ENCODE assay signal across 20 mouse cellular contexts in genomic region chr9:120351061-120351460, GRCm38 (mm10). TPM values are rescaled to one million over a fixed set of nuclear protein-coding genes. Genes with fewer than 3 reads are reported as not detected.
DNase-seq lines count a peak whose midpoint lies in the region; ATAC-seq lines count a peak whose summit lies in the region.
"Had no signal": no experiment of that assay in that cellular context is flagged by ENCODE, and none has a peak within 500 bp of the region (broad histone marks: within the 10 kb centered on the region; RNA-seq: fewer than 3 reads in every experiment).

No protein-coding gene starts in this region.

- H3K27ac ChIP-seq in kidney, embryonic 14.5 days (ENCODE audit: low read depth, low read length), result no peak overlapping the region
- H3K27ac ChIP-seq in midbrain, embryonic 11.5 days (ENCODE audit: low read depth, low read length), result no peak overlapping the region
- no peak overlapping the region for H3K27ac ChIP-seq in midbrain, embryonic 16.5 days (ENCODE audit: low read length)
- H3K27ac ChIP-seq: embryonic facial prominence, embryonic 13.5 days; forebrain, embryonic 15.5 days; liver, embryonic 14.5 days had no signal

- H3K36me3 ChIP-seq in kidney, embryonic 14.5 days (ENCODE audit: control insufficient read depth, insufficient read depth, low read length), result no peaks in the 10 kb centered on the region
- no peaks in the 10 kb centered on the region for H3K36me3 ChIP-seq in midbrain, embryonic 11.5 days (ENCODE audit: control insufficient read depth, insufficient read depth, low read length)
- no peaks in the 10 kb centered on the region for H3K36me3 ChIP-seq in midbrain, embryonic 16.5 days (ENCODE audit: control insufficient read depth, insufficient read depth, low read length)
- H3K36me3 ChIP-seq: embryonic facial prominence, embryonic 13.5 days; forebrain, embryonic 15.5 days; G1E had no signal

- no peaks in the 10 kb centered on the region for H3K9me3 ChIP-seq in kidney, embryonic 14.5 days (ENCODE audit: control insufficient read depth, low read length)
- H3K9me3 ChIP-seq in midbrain, embryonic 11.5 days (ENCODE audit: control insufficient read depth, low read length), result no peaks in the 10 kb centered on the region
- no peaks in the 10 kb centered on the region; the same call in 1 of the 2 replicates for H3K9me3 ChIP-seq in midbrain, embryonic 16.5 days (replicated peaks; ENCODE audit: control insufficient read depth, low read length, poor library complexity, severe bottlenecking)
- H3K9me3 ChIP-seq: embryonic facial prominence, embryonic 13.5 days; forebrain, embryonic 15.5 days had no signal

- WGBS in kidney, embryonic 14.5 days, result 17% methylated on average over 7 of the region's 7 CpGs
- WGBS in midbrain, embryonic 11.5 days, result 82% methylated on average over 7 of the region's 7 CpGs
- 82% methylated on average over 7 of the region's 7 CpGs for WGBS in midbrain, embryonic 16.5 days

- H3K27me3 ChIP-seq in kidney, embryonic 14.5 days (ENCODE audit: control insufficient read depth, insufficient read depth, low read length), result no peaks in the 10 kb centered on the region
- H3K27me3 ChIP-seq in midbrain, embryonic 11.5 days (ENCODE audit: control insufficient read depth, insufficient read depth, low read length), result no peaks in the 10 kb centered on the region
- H3K27me3 ChIP-seq in midbrain, embryonic 16.5 days (ENCODE audit: control insufficient read depth, insufficient read depth, low read depth, low read length), result no peaks in the 10 kb centered on the region
- H3K27me3 ChIP-seq: embryonic facial prominence, embryonic 13.5 days; forebrain, embryonic 15.5 days had no signal

- H3K4me3 ChIP-seq in kidney, embryonic 14.5 days (ENCODE audit: low read length), result no peak overlapping the region
- H3K4me3 ChIP-seq in midbrain, embryonic 11.5 days (ENCODE audit: low read depth, low read length), result no peak overlapping the region
- no peak overlapping the region for H3K4me3 ChIP-seq in midbrain, embryonic 16.5 days (ENCODE audit: low read depth, low read length)
- H3K4me3 ChIP-seq: embryonic facial prominence, embryonic 13.5 days; forebrain, embryonic 15.5 days had no signal

- DNase-seq in heart, adult 11 months, result peak; percentile 91
- DNase-seq in heart, adult 9 months (ENCODE audit: low spot score in 2 of 2), result no peak
- DNase-seq in kidney, adult 11 months, result no peak
- peak; percentile 72 for DNase-seq in midbrain, embryonic 11.5 days (ENCODE audit: low spot score, missing footprints)
- no peak for DNase-seq in natural killer cell, adult 2 months (ENCODE audit: low spot score in 2 of 2)
- DNase-seq: cerebellum, adult 11 months; cerebellum, postnatal 10 days; gastrocnemius, postnatal 25 days; heart, postnatal 10 days; lung, postnatal 14 days; midbrain, embryonic 14.5 days; right cerebral cortex, postnatal 25 days had no signal

- no peak overlapping the region for H3K4me2 ChIP-seq in kidney, embryonic 14.5 days (replicated peaks; ENCODE audit: low read depth, low read length)
- H3K4me2 ChIP-seq in midbrain, embryonic 11.5 days, result no peak overlapping the region
- H3K4me2 ChIP-seq in midbrain, embryonic 16.5 days (ENCODE audit: low read length), result no peak overlapping the region
- H3K4me2 ChIP-seq: embryonic facial prominence, embryonic 13.5 days; forebrain, embryonic 15.5 days had no signal

- ATAC-seq in kidney, embryonic 14.5 days (ENCODE audit: low FRiP score, low TSS enrichment), result peak; percentile 55; the same call in 1 of the 2 replicates
- ATAC-seq in midbrain, embryonic 11.5 days (ENCODE audit: low FRiP score), result no peak
- no peak for ATAC-seq in midbrain, embryonic 16.5 days
- ATAC-seq: activated CD4-positive, CD25-positive, alpha-beta regulatory T cell, adult 4 months; forebrain, embryonic 15.5 days; inflammation-experienced regulatory T-cells, adult 6 months had no signal

- 0 out of 2 replicates have a peak, but pooled peaks cover 3% of the 10 kb centered on the region for H3K4me1 ChIP-seq in kidney, embryonic 14.5 days (ENCODE audit: control insufficient read depth, insufficient read depth, low read length)
- peaks cover 5% of the 10 kb centered on the region for H3K4me1 ChIP-seq in midbrain, embryonic 11.5 days (ENCODE audit: control insufficient read depth, insufficient read depth, low read length)
- H3K4me1 ChIP-seq in midbrain, embryonic 16.5 days (ENCODE audit: control insufficient read depth, insufficient read depth, low read length), result peaks cover 6% of the 10 kb centered on the region; the same call in 1 of the 2 replicates
- H3K4me1 ChIP-seq: embryonic facial prominence, embryonic 13.5 days had no signal

- no peak overlapping the region for H3K9ac ChIP-seq in kidney, embryonic 14.5 days (ENCODE audit: low read depth, low read length)
- no peak overlapping the region for H3K9ac ChIP-seq in midbrain, embryonic 11.5 days (ENCODE audit: low read length)
- no peak overlapping the region for H3K9ac ChIP-seq in midbrain, embryonic 16.5 days (ENCODE audit: low read depth, low read length)
- H3K9ac ChIP-seq: embryonic facial prominence, embryonic 13.5 days; forebrain, embryonic 15.5 days; liver, embryonic 14.5 days had no signal

RNA-seq across cellular contexts. Expression of gene Myrip, which starts 49.7 kb away (rescaled TPM):
- polyA plus RNA-seq in kidney, embryonic 14.5 days (2014; fragmentation: Nextera tagmentation; extraction: Ambion mirVana), result 0.11 and 0.26 TPM in 2 replicates
- 0.94 and 1.6 TPM in 2 replicates for polyA plus RNA-seq in midbrain, embryonic 11.5 days (2014; fragmentation: Nextera tagmentation; extraction: Ambion mirVana)
- polyA plus RNA-seq in midbrain, embryonic 16.5 days (2015; fragmentation: Nextera tagmentation; extraction: Ambion mirVana), result 6.0 and 6.6 TPM in 2 replicates
- polyA plus RNA-seq: activated CD4-positive, CD25-positive, alpha-beta regulatory T cell, adult 4 months; G1E; inflammation-experienced regulatory T-cells, adult 6 months had no signal

Comparison
In these comparisons a context has a peak if more than half of its experiments do, and no peak if none do; other contexts are left out.
1. DNase-seq: peak in heart, adult 11 months (single experiment) and midbrain, embryonic 11.5 days (single experiment); none in heart, adult 9 months (0 of 2), kidney, adult 11 months (single experiment) and natural killer cell, adult 2 months (0 of 2).